Mouse (Mus musculus) spleen, postnatal 4 days (tissue): ENCODE data around the gene Tet3.
"Not testable (repeated sequence)": the region's sequence is repeated elsewhere in the genome, so short reads cannot be mapped to it uniquely, and the experiment has no call there.

Source experiments
- DNase-seq, 2 experiments: peaks; one replicate each; pipeline ENCODE4 v3.0.0; 2022; ENCODE audit warnings: low spot score in 2 of 2

The Tet3 gene

GRCm38 (mm10) chr6:83371350-83371749 lies 87.5 kb downstream of the Tet3 start:
- no peak for DNase-seq

GRCm38 (mm10) chr6:83370316-83370965 lies 88.4 kb downstream of the Tet3 start:
- DNase-seq: no peak

GRCm38 (mm10) chr6:83363075-83363474 lies 95.8 kb downstream of the Tet3 start:
- no peak for DNase-seq

- DNase-seq: no peak
Observed at GRCm38 (mm10) chr6:83361523-83362248, 97.2 kb downstream of the Tet3 start.

- DNase-seq: peak in 1 of 2 experiments; percentile 58
Observed at GRCm38 (mm10) chr6:83357436-83357835, 101.4 kb downstream of the Tet3 start.

GRCm38 (mm10) chr6:83356569-83357138 lies 102.2 kb downstream of the Tet3 start:
- DNase-seq: peak; percentile 87 to 97

- DNase-seq: no peak
Observed at GRCm38 (mm10) chr6:83354856-83355781, 103.8 kb downstream of the Tet3 start.

GRCm38 (mm10) chr6:83352666-83353410 lies 106.0 kb downstream of the Tet3 start:
- no peak for DNase-seq

- peak; percentile 82 to 86 for DNase-seq
Observed at GRCm38 (mm10) chr6:83351490-83352160, 107.3 kb downstream of the Tet3 start.

- peak; percentile 41 to 77 for DNase-seq
Observed at GRCm38 (mm10) chr6:83350851-83351405, 108.0 kb downstream of the Tet3 start.

- peak in 1 of 2 experiments; percentile 70 for DNase-seq
Observed at GRCm38 (mm10) chr6:83350172-83350571, 108.7 kb downstream of the Tet3 start.

GRCm38 (mm10) chr6:83349274-83349958 lies 109.5 kb downstream of the Tet3 start:
- DNase-seq: peak; percentile 98 to 100

GRCm38 (mm10) chr6:83348873-83349272 lies 110.0 kb downstream of the Tet3 start, which contains the start of gene Bola3:
Gene Bola3 (plus strand): TSS chr6:83349147.
- DNase-seq: no peak

- DNase-seq: no peak
Observed at GRCm38 (mm10) chr6:83347916-83348315, 111.0 kb downstream of the Tet3 start.

- DNase-seq: not testable (repeated sequence)
Observed at GRCm38 (mm10) chr6:83345285-83345684, 113.6 kb downstream of the Tet3 start.

GRCm38 (mm10) chr6:83342957-83343356 lies 115.9 kb downstream of the Tet3 start:
- no peak for DNase-seq

- DNase-seq: no peak
Observed at GRCm38 (mm10) chr6:83341387-83341786, 117.5 kb downstream of the Tet3 start.

GRCm38 (mm10) chr6:83327591-83328190 lies 131.2 kb downstream of the Tet3 start:
- DNase-seq: no peak

GRCm38 (mm10) chr6:83326761-83327160 lies 132.1 kb downstream of the Tet3 start:
- no peak for DNase-seq
